Mouse (Mus musculus) thymus, postnatal 14 days (tissue): Measurements from ENCODE around the gene Wfdc15b.
"Not testable (repeated sequence)": the region's sequence is repeated elsewhere in the genome, so short reads cannot be mapped to it uniquely, and the experiment has no call there.

Experiments
- DNase-seq: peaks from one replicate; pipeline ENCODE4 v3.0.0; 2021

The Wfdc15b gene

GRCm38 (mm10) chr2:164221522-164221921 is at the start of gene Wfdc15b:
Gene Wfdc15b (minus strand): TSS chr2:164221660.
- no peak for DNase-seq

GRCm38 (mm10) chr2:164256540-164256939 is 35.1 kb upstream of the Wfdc15b start, which contains the start of gene Svs3b:
Gene Svs3b (minus strand): TSS chr2:164256640.
- DNase-seq = not testable (repeated sequence)

GRCm38 (mm10) chr2:164238366-164238765 is 16.9 kb upstream of the Wfdc15b start, which contains the start of gene Svs2:
Gene Svs2 (minus strand): TSS chr2:164238466.
- no peak for DNase-seq

GRCm38 (mm10) chr2:164232671-164233070 is 11.2 kb upstream of the Wfdc15b start:
- no peak for DNase-seq

- DNase-seq = no peak
Observed at GRCm38 (mm10) chr2:164228361-164229070, 7.1 kb upstream of the Wfdc15b start.

- no peak for DNase-seq
Observed at GRCm38 (mm10) chr2:164219295-164219694, 2.2 kb downstream of the Wfdc15b start.

GRCm38 (mm10) chr2:164212711-164213110 is 8.7 kb downstream of the Wfdc15b start:
- no peak for DNase-seq

GRCm38 (mm10) chr2:164210892-164211291 is 10.6 kb downstream of the Wfdc15b start:
- DNase-seq = no peak

GRCm38 (mm10) chr2:164206676-164207075 is 14.8 kb downstream of the Wfdc15b start:
- no peak for DNase-seq

GRCm38 (mm10) chr2:164206011-164206410 is 15.4 kb downstream of the Wfdc15b start:
- DNase-seq = not testable (repeated sequence)

- DNase-seq = no peak
Observed at GRCm38 (mm10) chr2:164199626-164200327, 21.7 kb downstream of the Wfdc15b start, which contains the start of gene Wfdc15a. Gene Wfdc15a (minus strand): TSS chr2:164200130.

GRCm38 (mm10) chr2:164196700-164196990 is 24.8 kb downstream of the Wfdc15b start:
- DNase-seq = no peak

GRCm38 (mm10) chr2:164195971-164196699 is 25.3 kb downstream of the Wfdc15b start:
- no peak for DNase-seq

- DNase-seq = no peak
Observed at GRCm38 (mm10) chr2:164194959-164195630, 26.4 kb downstream of the Wfdc15b start.

- no peak for DNase-seq
Observed at GRCm38 (mm10) chr2:164192279-164192678, 29.2 kb downstream of the Wfdc15b start.

- DNase-seq = no peak
Observed at GRCm38 (mm10) chr2:164190576-164190975, 30.9 kb downstream of the Wfdc15b start, which contains the start of gene Wfdc12. Gene Wfdc12 (minus strand): TSS chr2:164190608.

- DNase-seq = peak; percentile 32
Observed at GRCm38 (mm10) chr2:164188722-164189121, 32.7 kb downstream of the Wfdc15b start.

GRCm38 (mm10) chr2:164184145-164184719 is 37.2 kb downstream of the Wfdc15b start:
- no peak for DNase-seq

- DNase-seq = no peak
Observed at GRCm38 (mm10) chr2:164183340-164183739, 38.1 kb downstream of the Wfdc15b start.

GRCm38 (mm10) chr2:164182692-164183255 is 38.7 kb downstream of the Wfdc15b start, which contains the start of gene Wfdc5:
Gene Wfdc5 (minus strand): TSS chr2:164182742.
- DNase-seq = no peak

GRCm38 (mm10) chr2:164180770-164181169 is 40.7 kb downstream of the Wfdc15b start:
- DNase-seq = no peak

- DNase-seq = peak; percentile 56
Observed at GRCm38 (mm10) chr2:164180124-164180523, 41.3 kb downstream of the Wfdc15b start.
